Mouse (Mus musculus): ENCODE data around the gene Adgrg5. TPM values are rescaled to one million over a fixed set of nuclear protein-coding genes. Genes with fewer than 3 reads are reported as not detected.

Adgrg5 gene
- total RNA-seq, 2 experiments from 2014 or later, result not detected

DNA sequence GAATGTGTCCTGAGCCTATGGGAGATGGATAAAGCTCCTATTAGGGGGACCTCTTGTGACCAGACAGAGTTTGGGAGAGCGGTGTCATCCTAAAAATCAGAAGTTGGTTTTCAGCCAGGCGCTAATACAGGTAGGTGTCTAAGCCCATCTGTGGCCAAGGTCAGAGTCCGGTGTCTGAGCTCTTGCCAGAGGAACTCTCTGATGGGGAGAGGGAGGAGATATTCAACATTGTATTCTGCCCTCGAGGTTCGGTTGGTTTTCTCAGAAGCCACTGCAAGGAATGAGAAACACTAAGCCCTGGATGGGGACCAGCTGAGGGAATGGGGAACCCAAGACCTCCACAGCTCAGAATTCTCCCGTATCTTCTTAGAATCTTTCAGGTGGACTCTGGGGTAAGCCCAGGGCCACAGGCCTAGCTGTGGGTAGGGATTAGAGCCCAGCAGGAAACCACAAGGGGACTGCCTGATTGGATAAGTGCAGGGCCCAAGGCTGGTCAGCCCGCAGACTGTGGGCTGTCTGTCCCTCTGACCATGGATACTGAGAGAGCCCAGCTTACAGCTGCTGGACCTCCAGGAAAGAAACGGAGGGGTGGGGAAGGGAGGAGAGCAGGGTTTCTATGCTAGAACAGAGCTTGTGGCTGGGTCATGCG lies 7.1 kb upstream of the Adgrg5 start:
- no peak for ATAC-seq (replicated peaks; ENCODE audit: low FRiP score, poor library complexity, severe bottlenecking)

DNA sequence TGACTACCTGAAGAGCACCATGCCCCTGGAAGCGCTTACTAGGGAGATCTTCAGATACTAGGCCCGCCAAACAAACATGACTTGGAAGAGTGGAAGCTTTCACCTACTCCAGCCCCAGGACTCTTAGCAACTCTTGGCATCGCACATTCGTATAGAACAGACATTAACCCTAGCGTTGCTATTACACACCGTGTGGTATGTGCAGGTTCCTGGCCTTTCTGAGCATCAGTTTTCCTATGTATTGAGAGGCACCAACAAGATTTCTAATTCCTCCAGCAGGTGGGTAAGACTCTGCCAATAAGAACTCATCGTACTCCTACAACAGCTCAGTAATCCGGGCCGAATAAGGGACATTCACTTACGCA lies 6.6 kb upstream of the Adgrg5 start:
- ATAC-seq (replicated peaks; ENCODE audit: low FRiP score, poor library complexity, severe bottlenecking), result no peak

DNA sequence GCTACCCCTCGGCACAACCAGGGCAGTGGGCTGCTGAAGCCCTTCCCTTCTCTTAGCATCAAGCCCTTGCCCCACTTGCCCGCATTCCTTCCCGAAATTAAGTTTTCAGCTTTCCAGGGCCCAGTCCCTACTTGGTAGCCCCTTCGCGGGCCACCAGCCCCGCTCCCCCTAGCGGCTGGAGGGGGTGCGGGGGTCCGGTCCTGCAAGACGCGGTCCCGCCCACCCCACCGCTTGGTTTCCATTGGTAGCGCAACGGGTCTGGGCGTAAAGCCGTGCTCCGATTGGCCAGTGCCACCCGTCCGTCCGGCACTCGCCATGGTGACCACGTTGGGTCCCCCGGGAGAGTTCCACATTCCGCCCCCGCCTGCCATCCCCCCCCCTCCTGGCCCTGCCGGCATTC lies 6.1 kb upstream of the Adgrg5 start:
- no peak for ATAC-seq (replicated peaks; ENCODE audit: low FRiP score, poor library complexity, severe bottlenecking)

DNA sequence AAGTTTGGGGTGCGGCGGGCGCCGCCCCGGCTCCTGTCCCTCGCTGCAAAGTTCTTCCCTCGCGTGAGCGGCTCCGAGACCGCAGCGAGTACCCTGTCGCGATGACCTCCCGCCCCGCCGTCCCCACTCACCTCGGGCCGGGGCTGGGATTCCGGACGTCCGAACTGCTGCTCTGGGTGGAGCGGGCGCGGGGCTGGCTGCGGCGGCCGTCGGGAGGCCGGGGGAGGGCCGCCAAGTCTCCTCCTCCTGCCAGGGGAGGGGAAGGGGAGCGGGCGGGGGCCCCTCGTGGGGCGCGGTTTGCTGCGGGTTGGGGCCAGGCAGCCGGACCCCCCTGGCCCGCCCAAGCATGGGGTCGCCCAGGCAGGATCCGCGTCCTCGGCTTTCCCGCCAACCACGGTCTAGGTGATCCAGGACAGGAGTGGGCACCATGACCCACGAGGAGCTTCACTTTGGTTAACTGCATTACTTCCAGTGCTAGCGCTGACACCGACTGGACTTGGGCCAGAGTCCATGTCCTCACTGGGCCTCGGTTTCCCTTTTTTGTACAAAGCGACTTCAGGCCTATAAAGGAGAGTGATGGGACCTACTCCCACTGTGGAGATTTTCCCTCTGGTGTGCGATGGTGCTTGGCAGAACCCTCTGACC lies 5.5 kb upstream of the Adgrg5 start, which contains the start of gene Ccdc102a:
Gene Ccdc102a, minus strand, starts transcription at position 248 of the 645 bp plus-strand sequence.
- no peak for ATAC-seq (replicated peaks; ENCODE audit: low FRiP score, poor library complexity, severe bottlenecking)

DNA sequence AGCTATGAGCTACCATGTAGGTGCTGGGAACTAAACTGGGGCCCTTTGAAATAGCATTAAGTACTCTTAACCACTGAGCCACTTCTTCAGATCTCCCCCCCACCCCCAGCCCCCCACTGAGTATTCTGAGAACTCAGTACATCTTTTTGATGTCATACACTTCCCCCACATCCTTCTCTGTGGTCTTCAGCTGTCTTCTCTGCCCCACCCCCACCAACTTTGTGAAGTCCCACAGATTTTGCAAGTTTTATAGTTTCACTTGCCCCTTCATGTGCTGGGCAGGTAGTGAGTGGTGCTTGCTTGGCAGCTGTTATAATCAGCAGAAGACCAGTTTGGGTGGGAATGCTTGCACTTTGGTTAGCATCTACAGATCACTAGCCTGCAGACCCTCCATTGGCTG lies 4.2 kb upstream of the Adgrg5 start:
- ATAC-seq (replicated peaks; ENCODE audit: low FRiP score, poor library complexity, severe bottlenecking), result no peak

DNA sequence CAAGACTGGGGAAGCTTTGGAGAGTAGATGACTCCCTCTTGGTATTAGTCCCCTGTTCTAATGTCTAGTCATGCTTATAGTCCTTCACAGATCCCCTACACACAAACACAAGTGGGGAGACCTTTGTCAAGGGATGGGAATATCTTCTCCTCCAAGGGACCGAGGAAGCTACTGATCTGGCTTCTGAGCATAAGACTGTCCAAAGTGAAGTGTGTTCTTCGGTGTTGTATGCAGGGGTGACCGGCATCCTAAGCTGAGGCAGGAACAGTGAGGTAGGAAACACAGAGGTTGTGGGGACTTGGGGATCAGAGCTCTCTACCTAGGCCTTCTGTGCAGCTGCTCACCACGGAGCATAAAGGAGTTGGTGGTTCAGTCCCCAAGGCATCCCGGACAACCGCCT lies 1.3 kb upstream of the Adgrg5 start:
- no peak for ATAC-seq (replicated peaks; ENCODE audit: low FRiP score, poor library complexity, severe bottlenecking)

DNA sequence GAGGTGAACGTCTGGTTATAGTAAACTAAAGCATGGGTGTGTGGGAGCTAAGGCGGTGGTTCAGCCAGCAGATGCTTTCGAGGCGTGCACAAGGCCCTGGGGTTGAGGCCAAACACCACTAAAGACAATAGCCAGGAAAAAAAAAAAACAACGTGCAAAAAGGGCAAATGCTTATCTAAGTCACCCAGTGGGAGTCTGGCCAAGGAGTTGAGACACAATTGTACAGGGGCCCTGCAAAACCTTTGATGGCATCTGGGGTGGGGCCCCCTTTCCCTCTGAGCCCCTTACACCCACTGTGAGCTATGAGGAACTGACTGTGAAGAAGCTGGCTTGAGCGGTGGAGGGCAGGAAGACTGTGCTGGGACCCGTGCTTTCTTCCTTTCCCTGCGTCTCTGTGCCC lies 892 bp upstream of the Adgrg5 start:
- no peak for ATAC-seq (replicated peaks; ENCODE audit: low FRiP score, poor library complexity, severe bottlenecking)

DNA sequence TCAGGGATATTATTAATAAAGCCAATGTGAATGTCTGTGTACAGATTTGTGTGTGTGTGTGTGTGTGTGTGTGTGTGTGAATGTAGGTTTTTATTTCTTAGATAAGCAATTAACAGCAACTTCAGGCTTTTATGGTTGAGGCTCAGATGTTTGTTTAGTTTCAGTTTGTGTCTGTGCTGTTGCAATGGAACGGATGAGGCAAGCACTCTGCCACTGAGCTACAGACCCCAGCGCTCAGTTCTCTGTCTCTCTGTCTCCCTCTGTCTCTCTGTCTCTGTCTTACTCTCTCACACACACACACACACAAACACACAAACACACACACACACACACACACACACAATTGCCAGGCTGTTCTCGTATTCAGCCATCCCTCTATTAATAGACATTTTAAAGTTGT lies 4.7 kb downstream of the Adgrg5 start:
- ATAC-seq (replicated peaks; ENCODE audit: low FRiP score, poor library complexity, severe bottlenecking), result no peak

DNA sequence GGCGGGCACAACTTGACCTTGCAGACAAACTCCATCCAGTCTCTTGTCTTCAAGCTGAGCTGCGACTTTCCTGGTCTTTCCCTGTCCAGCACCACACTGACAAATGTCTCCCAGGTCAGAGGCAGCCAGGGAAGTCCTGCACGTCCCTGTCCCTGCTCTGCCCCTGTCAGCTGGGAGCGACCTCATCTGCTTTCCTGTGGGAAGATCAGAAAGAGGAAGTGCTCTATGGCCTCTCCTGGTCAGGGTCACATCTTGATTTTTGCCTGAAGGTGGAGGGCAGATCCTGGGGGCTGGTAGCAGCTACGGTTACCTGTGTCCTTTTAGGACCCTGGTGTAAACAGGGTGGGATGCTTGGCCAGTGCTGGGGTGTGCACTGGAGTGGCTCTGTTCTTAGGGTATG lies 10.4 kb downstream of the Adgrg5 start:
- ATAC-seq (replicated peaks; ENCODE audit: low FRiP score, poor library complexity, severe bottlenecking), result no peak

DNA sequence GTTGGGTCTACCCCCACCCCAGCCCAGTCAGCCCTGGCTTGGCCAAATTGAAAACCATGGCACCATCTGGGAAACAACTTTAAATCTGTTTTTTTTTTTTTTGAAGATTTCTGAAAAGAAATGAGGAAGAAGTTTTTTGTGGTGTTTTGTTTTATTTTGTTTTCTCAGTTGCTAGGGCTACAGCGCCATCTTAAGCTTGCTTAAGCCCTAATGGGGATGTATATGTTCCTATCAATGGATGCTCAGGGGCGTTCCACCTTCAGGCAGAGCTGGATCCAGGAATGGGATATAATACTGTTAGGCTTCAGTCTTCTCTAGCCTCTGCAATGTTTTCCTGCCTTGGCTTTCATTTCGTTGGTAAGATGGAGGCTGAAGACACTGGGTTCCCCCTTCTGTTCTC lies 11.7 kb downstream of the Adgrg5 start:
- ATAC-seq (replicated peaks; ENCODE audit: low FRiP score, poor library complexity, severe bottlenecking), result no peak

DNA sequence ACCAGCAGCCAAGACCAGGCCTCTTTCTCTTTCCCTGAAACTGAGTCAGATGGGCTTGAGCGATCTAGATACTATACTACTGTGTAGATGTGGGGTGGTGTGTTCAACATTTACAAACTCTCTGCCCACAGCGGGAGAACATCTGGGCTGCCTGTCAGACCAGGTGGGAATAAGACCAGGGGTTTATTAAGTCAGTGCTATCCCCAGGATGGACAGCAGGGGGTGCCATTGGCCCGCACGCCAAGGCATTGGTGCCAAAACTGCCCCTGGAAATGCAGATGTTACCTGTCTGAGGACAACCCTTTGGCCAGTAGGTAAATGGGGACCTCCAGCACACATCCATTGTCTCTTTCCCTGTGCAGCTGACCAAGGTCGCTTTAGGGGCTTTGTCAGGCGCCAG lies 19.1 kb downstream of the Adgrg5 start:
- peak; percentile 56; the same call in 1 of the 2 replicates for ATAC-seq (replicated peaks; ENCODE audit: low FRiP score, poor library complexity, severe bottlenecking)

DNA sequence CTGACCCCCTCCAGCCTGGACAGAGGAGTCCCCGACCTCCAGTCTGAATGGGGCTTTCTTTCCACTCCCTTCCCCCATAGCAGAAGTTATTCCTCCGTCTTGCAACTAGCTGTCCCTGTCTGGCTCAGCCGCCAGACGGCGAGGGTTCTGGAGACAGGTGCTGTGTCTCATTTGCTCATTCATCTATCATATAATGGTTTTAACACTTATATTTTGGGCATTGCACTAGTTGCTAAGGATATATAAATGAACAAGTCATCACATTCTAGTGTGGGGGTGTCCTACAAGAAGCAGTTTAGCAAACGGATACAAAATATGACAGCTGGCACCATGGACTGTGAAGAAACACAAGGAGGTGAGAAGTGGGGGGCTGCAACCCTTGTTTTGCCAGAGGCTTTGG lies 21.7 kb downstream of the Adgrg5 start:
- no peak for ATAC-seq (replicated peaks; ENCODE audit: low FRiP score, poor library complexity, severe bottlenecking)

DNA sequence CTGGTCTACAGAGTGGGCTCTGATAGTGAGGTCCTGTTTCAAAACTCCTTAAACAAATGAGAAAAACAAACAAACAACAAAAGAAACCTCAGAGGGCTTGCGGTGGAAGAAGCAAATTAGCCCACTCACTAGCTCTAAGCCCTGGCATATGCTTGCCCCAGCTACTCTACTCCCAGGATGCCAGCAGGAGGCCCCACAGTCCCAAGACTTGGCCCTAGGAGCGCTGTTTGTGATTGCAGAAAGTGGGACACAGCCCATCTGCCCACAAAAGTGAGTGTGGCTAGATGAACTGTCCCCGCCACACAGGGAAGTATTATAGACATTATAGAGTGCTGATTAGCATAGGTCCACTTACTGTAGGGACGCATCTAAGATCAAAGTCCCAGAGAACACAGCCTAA lies 24.9 kb downstream of the Adgrg5 start:
- ATAC-seq (replicated peaks; ENCODE audit: low FRiP score, poor library complexity, severe bottlenecking), result no peak

DNA sequence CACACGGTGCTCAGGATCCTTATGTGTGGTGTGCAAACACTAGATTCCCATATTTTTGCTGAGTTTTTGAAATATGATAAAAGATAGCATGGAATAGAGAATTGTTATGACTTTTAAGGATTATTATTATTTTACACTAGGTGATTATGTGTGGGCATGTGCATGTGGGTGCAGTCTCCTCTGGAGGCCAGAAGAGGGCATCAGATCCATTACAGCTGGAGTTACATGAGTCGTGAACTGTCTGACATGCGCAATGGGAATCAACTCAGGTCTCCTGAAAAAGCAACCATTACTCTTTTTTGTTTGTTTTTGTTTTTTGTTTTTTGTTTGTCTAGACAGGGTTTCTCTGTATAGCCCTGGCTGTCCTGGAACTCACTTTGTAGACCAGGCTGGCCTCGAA lies 25.5 kb downstream of the Adgrg5 start:
- ATAC-seq (replicated peaks; ENCODE audit: low FRiP score, poor library complexity, severe bottlenecking), result no peak

DNA sequence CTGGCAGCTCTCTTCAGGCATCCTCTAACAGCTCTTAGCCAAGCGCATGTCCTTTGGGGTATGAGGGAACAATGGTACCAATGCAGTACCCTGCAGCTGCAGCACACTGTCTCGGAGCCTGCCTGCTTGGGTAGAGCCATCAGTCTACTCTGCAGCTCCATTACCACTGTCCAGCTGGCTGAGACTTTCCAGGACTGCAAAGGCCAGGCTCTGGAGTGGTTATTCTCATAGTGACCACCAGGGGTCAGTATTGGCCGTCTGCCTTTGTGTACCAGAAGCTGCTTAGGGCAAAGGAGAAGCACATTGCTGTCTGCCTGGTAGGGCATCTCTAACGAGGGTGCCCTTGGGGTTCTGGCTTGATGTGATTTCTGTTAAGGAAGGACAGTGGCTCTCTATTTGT lies 26.6 kb downstream of the Adgrg5 start:
- peak; percentile 75 for ATAC-seq (replicated peaks; ENCODE audit: low FRiP score, poor library complexity, severe bottlenecking)

DNA sequence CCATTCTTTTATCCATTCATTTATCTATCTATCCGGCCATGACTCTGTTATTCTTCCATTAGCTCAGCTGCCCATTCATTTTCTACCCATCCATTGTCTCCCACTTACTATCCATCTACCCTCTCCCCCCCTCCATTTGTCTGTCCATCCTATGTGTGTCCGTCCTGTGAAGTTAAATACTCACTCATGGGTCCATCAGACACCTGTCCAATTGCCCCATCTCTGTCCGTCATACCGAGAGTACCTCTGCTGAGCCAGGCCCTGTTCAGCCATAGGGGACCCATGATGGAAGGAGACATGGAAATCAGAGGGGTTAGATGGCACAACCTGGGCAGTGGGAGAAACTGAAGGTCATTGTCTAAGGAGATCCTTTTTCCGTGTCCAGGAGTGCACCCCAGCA lies 27.0 kb downstream of the Adgrg5 start:
- no peak for ATAC-seq (replicated peaks; ENCODE audit: low FRiP score, poor library complexity, severe bottlenecking)

DNA sequence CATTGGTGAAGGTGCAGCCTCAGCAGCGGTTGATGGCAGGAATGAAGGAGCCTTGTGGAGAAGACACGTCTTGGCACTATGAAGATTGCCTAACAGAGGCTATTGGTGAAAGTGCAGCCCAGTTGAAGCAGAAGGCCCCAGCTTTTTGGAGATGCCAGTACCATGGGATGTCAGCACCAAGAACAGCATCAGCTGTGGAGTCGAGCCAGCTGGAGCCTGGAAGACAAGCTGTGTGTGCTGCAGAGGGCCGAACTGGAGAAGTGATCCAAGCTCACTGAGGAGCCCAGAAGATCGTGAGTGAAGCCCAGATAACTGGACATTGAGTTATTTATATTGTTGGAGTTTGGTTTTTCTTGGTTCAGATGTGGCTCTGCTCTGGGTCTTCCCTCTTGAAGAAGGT lies 28.6 kb downstream of the Adgrg5 start:
- ATAC-seq (replicated peaks; ENCODE audit: low FRiP score, poor library complexity, severe bottlenecking), result no peak

DNA sequence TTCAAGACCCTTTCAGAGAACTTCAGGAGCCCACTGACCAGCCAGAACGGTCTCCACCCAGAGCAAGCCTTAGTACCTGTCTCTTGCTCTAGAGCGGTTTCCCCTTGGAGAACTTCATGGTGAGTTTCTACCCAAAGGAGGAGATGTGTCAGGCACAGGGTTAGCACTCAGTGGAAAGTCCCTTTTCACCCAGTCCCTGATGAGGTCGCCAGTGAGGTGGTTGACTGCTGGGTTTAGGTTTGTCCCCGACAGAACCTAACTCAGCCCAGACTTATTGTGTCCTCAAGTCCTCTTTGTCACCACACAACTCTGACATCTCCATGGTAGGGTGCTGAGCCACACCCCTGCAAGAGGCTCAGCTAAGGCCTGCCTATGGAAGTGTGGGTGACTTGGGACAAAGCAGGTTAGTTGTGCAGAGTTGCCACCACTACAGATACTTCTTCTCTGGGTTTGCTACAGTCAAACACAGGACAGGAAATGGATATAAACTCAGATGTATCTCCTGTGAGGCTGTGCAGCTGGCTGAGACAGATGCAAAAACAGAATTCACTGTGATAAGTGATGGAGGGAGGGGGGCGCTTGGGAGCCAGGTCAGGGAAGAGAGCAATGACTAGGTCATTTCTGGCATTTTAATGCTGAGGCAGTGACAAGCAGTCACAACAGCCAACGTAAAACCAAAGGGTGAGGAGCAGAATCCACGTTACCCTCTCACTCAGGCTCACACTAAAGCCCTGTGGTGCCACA lies 30.3 kb downstream of the Adgrg5 start:
- no peak for ATAC-seq (replicated peaks; ENCODE audit: low FRiP score, poor library complexity, severe bottlenecking)

DNA sequence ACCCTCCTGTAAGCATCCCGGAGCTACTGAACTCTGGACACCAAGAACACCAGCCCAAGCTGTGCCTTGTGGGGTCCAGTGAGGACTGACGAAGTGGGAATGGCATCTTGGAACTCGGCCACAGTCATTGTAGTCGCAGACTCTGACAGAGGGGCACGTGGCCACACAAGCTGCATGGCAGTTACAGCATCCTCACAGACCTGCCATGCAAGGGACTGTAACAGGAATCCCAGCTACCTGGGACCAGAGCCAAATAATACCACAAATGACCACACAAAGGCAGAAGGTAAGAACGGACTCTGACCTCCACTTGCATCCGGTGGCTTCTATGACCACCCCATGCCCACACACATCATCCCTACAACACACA lies 30.9 kb downstream of the Adgrg5 start:
- ATAC-seq (replicated peaks; ENCODE audit: low FRiP score, poor library complexity, severe bottlenecking), result no peak

DNA sequence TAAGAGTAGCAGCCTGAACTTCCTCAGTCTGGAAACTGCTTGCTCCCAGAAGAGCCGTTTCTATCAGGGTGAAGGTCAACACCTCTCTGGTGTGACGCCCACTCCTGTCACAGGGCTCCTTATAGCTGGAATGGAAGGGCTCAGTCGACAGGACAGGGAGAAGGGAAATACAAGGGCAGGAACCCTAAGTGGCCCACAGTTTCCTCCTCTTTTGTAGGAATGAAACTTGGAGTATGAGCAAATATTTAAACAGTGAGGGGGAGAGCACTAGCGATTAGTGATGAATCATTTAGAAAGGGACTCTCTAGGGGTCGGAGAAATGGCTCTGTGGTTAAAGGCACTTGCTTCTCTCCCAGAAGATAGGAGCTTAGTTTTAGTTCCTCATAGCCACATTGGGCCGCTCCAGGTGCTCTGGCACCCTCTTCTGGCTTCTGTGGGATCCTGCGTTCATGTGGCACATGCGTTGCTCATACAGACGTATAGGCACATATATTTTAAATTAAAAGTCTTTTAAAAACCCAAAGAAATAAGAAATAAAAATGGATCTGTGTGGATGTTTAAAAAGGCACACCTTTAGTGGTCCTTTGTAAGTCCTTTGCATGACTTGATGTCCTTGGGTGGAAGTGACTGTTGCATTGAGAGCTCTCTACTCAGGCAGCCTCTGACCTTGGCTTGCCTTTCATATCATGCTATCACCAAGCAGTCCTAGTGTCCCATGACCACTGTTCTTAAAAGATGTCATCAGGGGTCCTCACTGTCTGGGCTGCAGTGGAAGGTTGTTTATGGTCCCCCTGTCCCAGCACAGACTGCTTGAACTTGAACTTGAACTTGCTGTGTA lies 31.6 kb downstream of the Adgrg5 start:
- ATAC-seq (replicated peaks; ENCODE audit: low FRiP score, poor library complexity, severe bottlenecking), result peak; percentile 92

All from erythroid progenitor cell, adult 5-6 weeks (primary cell).